Mouse (Mus musculus) layer of hippocampus, postnatal 14 days (tissue): ENCODE results near the gene Trim45. TPM values are rescaled to one million over a fixed set of nuclear protein-coding genes. Genes with fewer than 3 reads are reported as not detected.
A peak's percentile ranks its signal among the peaks of the same experiment; 100 is the strongest.

ENCODE experiments used
- DNase-seq, 2 experiments: peaks; one replicate each; pipeline ENCODE4 v3.0.0; 2021 to 2022; ENCODE audit warnings: low spot score in 2 of 2, mixed read lengths in 1 of 2
- total RNA-seq, 2 experiments: library from RNA; stranded (reverse); gene quantifications; 2 replicates each; pipeline ENCODE4 v1.2.3; 2021

The Trim45 gene
- total RNA-seq, 2 experiments from 2014 or later: 8.1 to 9.8 TPM

DNA sequence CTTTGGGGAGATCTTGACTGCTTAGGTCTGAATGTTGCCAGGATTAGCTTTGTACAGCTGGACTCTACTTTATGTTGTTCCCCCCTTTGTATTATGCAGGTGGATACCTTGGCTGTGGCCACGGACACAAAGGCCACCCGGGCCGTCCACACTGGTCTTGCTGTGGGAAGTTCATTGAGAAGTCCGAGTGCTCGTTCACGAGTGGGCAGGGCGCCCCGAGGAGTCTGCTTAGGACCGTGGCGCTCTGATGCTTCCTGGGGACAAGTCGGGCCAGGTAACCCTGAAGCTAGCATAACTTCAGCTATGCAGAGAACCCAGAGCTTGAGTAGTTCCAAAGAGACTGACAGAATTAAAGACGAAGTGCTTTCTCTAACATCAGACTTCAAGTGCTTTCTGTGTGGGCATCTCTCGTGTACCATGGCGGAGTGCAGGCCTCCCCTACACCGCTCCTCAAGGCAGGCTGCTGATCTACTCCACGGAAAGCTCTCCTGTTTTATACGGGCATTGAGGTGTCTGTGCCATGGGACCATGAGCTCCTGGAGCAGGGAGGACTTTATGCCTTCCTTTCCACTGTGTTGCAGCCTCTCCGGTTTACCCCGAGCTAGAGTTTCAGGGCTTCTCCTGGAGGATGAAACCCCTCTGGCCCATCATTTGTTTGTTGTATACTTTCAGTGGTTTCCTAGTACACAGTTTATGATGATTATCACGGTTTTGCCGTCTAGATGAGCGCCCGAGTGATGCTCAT is 9.5 kb downstream of the Trim45 start:
- no peak for DNase-seq

DNA sequence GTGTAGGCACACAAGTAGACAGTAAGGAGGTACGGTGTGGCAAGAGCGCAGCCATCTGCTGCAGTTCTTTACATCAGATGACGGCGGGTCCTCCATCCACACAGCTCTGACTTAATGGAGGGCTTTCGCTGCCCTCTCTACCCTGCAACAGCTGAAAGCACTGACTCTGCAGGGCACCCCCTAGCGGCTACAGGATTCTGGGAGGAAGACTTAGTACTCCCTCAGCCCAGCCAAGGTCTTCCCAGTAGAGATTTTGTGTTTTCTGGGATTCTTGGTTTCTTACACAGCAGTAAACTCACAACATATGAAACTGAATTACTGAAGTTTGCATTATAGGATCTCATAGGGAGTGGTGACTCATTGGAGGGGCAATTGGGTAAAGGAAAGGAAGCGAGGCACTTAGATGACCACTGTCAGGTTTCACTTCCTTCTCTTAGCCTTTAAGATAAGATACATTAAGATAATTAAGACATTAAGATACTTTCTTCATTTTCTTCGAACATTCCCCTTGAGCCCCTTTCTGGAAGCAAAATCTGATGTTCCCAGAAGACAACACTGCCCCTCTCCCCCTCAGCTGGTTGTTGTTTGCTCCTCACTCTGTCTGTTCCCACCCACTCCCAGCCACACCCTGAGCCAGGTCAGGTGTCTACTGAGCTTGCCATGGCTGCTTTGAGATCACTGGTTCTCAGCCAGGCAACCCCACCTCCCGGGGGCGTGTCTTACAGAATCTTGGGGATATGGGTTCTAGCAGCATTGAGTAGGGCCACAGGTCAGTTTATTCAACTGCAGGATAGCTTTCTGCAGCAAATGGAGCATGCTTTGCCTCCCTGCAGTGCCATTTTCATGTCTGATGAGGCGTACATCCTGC is 10.3 kb downstream of the Trim45 start:
- no peak for DNase-seq

DNA sequence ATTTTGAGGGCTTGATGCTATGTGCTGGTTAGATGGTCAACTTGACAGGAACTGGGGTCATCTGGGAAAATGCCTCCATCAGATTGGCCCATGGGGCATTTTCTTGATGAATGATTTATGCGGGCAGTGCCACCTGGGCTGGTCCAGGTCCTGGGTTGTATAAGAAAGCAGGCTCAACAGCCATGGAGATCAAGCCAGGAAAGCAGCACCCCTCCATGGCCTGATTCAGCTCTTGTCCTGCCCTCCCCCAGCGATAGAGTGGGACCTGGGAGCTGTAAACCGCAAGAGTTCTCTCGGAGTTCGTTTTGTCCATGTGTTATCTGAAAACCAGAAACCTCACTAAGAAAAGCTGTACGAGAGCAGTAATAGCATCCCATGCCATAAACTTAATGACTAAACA is 13.5 kb downstream of the Trim45 start:
- no peak for DNase-seq

DNA sequence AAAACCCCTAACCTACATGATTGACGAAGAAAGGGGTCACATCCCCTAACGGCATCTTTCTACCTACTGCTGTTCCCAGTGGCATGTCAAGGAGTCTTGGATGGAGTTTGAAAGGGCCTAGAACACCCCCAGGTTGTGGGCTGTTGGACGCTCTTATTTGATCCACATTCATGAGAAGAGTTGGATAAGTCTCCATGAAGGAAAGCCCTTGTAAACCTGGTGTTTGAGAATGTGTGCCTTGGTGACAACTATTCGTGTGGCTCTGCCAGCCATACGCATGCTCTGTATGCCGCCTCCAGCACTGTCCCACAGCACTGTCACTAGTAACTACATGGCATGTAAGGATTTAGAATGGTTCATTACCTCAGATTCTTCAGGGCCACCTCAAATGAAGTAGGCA is 14.2 kb downstream of the Trim45 start:
- DNase-seq: no peak

DNA sequence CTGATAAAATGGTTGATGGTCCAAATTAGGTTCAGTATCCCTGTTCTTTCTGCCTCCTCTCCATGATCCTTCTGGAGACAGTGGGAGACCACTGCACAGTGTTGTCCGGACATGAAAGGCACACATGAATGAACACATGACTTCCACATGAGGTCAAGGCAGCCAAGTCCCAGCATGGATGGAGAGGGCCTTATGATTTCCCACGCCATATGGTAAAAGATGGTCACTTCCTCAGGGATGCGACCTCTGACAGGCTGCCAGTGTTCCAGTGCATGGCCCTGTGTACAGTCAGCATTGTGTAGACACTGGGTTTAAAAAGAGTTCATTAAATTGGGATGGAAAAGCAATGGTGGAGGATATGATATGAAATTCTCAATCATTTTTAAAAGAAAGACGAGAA is 16.2 kb downstream of the Trim45 start:
- DNase-seq: no peak

DNA sequence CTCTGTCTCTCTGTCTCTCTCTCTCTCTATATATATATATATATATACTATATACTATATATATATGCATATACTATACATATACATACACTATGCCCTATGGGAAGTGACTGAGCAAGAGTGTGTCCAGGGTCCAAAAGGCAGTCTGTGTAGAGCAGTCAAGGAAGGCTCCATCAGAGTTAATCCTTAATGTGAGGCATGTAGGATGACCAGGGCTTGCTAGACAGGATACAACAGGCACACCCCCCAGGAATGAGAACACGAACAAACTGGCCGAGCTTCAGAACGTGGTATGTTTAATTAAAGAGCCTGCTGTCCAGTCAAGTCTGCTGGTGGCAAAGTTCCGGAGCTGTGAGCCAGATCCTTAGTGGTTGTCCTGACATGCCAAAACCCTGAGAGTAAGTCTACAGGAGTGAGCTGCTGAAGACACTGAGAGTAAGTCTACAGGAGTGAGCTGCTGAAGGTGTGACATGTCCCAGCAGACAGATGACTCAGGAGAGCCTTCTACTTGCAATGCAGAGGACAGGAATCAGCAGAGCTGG is 18.6 kb downstream of the Trim45 start:
- DNase-seq: no peak

DNA sequence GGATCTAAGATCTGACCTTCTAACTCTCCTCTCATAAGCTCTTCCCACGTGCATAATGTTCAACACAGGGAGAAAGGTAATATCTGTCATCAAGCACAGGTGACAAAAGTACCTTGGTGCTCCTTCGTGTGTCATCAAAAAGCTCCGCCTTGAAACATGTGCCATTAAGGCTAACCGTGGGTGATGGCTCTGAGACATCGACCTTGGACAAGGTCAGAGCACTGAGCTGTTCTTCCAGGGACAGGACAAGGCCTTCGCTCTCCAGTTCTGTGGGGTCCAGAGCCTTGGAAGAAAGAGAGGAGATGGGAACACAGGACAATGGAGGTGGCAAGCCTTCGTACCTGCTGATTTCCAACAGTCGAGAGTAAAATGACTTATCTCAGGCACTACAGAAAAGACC is 25.3 kb downstream of the Trim45 start:
- DNase-seq: no peak

DNA sequence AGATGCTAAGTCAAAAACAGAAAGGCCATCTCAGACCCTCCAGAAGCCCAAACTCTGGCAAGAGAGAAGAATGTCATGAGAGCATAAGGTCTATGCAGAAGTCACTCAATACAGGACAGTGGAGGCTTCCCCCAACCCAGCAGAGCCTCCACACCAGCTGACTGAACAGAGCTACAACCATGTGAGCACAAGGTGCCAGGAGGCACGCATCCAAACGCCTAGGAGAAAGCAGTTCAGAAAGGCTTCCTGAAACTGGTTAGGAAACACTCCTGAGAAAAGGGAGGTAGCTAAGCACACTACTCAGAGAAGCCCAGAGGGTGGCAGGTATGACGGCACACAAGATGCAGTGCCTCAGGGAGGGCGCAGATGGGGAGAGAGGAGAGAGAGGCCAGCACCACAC is 29.5 kb downstream of the Trim45 start:
- peak; percentile 11 to 18 for DNase-seq

DNA sequence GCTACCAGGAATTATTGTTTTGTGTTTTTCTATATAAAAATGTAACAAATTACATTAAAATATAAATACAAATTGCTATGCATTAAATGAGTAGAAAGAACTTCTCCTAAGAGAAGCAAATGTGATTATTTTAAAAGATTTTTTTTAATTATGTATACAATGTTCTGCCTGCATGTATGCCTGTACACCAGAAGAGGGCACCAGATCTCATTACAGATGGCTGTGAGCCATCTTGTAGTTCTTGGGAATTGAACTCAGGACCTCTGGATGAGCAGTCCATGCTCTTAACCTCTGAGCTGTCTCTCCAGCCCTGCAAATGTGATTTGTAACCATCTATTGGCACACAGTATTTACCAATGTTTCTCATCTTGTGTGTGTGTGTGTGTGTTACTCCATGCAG is 32.6 kb downstream of the Trim45 start:
- DNase-seq: no peak

DNA sequence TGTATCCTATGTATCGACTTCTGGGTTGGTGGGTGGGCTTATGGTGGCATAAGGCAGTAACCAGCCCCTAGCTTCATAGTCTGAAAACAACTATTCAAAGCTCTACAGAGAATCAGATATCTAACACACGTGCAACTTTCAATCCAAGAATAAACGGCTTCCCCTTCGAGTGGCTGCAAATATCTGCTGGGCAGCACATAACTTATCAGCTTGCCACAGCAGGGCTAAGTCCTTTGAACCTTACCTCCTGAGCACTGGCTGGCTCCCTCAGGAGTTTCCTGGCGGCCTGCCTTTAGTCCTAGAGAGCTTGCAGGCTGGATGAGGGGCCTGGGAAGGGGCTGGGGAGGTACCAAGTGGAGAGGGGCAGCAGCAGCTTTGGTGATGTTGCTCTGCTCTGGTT is 39.0 kb downstream of the Trim45 start:
- no peak for DNase-seq

DNA sequence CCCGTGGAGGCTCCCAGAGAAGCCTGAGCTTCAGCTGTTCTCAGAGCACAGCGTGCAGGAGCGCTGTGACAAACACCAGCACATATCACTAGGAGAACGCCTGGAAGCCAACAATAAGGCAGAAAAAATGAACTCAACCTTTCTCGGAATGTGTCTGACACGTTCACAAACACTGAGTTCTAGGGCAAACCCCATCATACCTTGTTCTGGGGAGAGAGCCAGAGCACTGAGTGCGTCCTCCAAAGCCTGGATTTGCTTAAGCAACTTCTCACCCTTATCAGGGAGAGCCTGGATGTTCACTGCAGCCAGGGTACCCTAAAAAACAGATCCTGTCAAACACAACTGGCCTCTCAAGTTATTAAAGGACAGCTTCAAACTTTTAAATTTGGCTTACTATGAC is 39.5 kb downstream of the Trim45 start:
- DNase-seq: no peak

DNA sequence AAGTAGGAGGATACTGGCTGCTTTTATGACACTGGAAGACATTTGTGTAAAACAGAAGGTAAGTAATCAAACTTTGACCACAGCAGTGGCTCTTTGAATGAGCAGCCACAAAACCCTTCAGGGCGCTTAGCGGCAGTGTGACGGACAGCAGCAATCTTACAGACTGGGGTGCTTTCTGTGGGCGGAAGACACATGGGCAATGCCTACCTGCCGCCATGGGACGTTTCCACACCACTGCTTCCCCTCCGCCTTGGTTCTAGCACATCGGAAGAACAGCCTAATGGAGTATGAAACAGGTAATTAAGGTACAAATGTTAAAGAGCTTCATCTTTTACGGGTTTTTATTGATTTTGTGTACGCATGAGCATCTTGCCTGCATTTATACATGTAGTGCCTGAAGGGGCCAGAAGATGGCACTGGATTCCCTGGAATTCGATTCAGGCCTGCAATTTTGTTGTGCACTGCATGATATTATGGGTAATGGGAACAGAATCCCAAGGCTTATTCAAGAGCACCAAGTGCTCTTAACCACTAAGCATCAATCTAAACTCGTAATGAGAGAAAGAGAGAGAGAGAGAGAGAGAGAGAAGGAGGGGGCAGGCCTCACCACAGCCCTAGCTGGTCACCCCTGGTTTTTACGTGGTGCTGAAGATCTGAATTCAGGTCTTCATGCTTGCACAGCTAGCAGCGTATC is 42.0 kb downstream of the Trim45 start:
- DNase-seq: peak; percentile 56 to 69

DNA sequence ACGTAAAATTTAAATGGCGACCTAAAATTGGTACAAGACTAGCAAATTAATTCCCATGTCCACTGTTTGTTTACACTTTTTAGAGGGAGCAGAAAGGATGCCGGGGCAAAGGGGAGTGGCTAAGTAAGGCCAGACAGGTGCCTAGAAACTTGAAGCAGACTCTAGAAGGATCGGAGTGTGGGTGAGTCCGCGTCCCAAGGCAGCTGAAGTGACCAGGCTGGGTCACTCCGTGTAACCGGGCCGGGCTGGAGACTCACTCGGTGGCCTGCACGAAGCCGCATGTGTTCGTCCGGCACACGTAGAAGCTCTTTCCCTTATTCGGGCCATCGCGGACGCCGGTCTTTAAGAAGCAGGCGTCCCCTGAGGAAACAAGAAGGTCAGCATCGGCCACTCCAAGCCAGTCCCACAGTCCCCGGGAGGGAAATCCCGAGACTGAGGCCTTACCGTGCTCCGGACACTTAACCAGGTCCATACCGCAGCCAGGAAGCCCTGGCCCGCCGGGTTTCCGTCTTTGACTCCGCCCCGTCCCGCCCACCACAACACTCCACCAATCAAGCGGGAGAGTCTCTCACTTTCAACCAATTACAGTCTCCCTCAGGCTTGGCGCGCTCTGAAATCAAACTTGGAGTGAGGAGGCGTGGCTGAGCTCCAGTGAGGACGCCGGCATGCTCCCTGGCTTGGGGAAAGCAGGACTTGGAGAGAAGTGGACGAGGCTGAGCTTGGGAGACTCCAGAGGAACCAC is 47.3 kb downstream of the Trim45 start, which contains the start of gene Ttf2:
Ttf2 (minus strand) TSS at position 488 of the 742 bp plus-strand sequence.
- peak; percentile 88 to 91 for DNase-seq

DNA sequence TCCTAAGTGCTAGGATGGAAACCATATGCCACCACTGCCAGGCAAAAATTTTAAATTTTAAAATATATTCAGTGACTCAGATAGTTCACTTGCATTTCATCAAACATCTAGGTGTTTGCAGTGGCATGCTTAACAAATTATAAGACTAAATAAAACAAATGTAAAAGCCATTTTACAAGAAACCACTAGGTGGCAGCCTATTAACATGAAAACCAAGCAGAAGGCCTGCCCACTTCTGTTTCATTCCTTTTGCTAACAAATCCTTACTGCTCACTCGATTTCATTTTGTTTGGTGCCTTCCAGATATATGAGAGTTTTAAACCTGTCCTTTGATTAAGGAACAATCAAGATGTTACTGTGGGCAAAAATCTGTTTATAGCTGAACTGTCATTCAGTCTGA is 51.9 kb downstream of the Trim45 start:
- peak in 1 of 2 experiments; percentile 78 for DNase-seq

DNA sequence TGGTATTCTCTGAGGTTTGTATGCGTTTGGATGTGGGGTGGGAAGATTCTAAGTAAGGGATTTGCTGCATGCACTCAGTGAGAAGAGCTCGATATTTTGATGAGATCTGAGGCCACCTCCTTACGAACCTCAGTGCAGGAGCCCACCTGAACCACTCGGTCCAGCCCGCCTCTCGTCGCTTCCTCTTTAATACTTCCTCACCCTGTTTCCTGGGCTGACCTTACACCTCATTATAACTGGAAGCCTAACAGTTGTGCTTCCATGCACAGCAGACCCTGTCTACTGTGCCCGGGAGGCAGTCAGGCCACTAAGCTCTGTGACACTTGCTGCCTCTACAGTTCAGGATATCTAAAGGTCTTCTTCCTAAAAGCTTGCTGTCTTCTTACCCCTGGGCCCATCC is 57.3 kb downstream of the Trim45 start:
- DNase-seq: no peak

Other genes with a start within 250 kb of the Trim45 start
- 100 to 1,000 TPM; 124 to 128 TPM for gene Man1a2, start 236.7 kb upstream of the Trim45 start, total RNA-seq
- gene Vtcn1, start 96.7 kb upstream of the Trim45 start, total RNA-seq: not detected
- 1 to 10 TPM; 1.5 to 2.2 TPM for gene Ttf2, start 47.5 kb downstream of the Trim45 start, total RNA-seq
- gene Cd101, start 107.4 kb downstream of the Trim45 start, total RNA-seq: under 1 TPM; 0.32 to 0.52 TPM
- gene Ptgfrn, start 188.1 kb downstream of the Trim45 start, total RNA-seq: 10 to 100 TPM; 18.4 to 21.3 TPM